Mouse (Mus musculus) limb, embryonic 15.5 days (tissue): ENCODE measurements around the gene Kazn. TPM values are rescaled to one million over a fixed set of nuclear protein-coding genes. Genes with fewer than 3 reads are reported as not detected.
A peak's percentile ranks its signal among the peaks of the same experiment; 100 is the strongest.

ENCODE experiments used
- ATAC-seq: fragments of 200-750 bp; cut with Nextera tagmentation; 2 replicates; pipeline ENCODE4 v1.8.0; 2017; ENCODE audit warnings: low read depth, moderate TSS enrichment; ENCODE audit not compliant: insufficient number of reproducible peaks, low FRiP score, low TSS enrichment
- H3K27ac ChIP-seq: fragments of 300-500 bp; sonication (generic); 2 replicates; pipeline ENCODE4 v1.5.1; 2015; ENCODE audit warnings: moderate library complexity, mild to moderate bottlenecking, inconsistent platforms
- H3K27me3 ChIP-seq: fragments of 300-500 bp; sonication (generic); 2 replicates; pipeline ENCODE4 v1.6.1; 2015; ENCODE audit warnings: inconsistent platforms
- H3K36me3 ChIP-seq: fragments of 300-500 bp; sonication (generic); 2 replicates; pipeline ENCODE4 v1.6.1; 2015; ENCODE audit warnings: inconsistent platforms
- H3K4me1 ChIP-seq: fragments of 300-500 bp; sonication (generic); 2 replicates; pipeline ENCODE4 v1.6.1; 2015; ENCODE audit warnings: inconsistent platforms
- H3K4me2 ChIP-seq: fragments of 300-500 bp; sonication (generic); 2 replicates; pipeline ENCODE4 v1.6.1; 2015; ENCODE audit warnings: mild to moderate bottlenecking, inconsistent platforms
- H3K4me3 ChIP-seq: fragments of 300-500 bp; sonication (generic); 2 replicates; pipeline ENCODE4 v1.5.1; 2015; ENCODE audit warnings: mild to moderate bottlenecking, inconsistent platforms
- H3K9ac ChIP-seq: fragments of 300-500 bp; sonication (generic); 2 replicates; pipeline ENCODE4 v1.6.1; 2015; ENCODE audit warnings: inconsistent platforms
- H3K9me3 ChIP-seq: fragments of 300-500 bp; sonication (generic); 2 replicates; pipeline ENCODE4 v1.6.1; 2016; ENCODE audit warnings: inconsistent platforms
- WGBS: fragments of 180-500 bp; shearing (Covaris S2); methylation state at CpG from one replicate; pipeline ENCODE4 v1.1.7; 2015; 5-methylcytosine and 5-hydroxymethylcytosine counted together
- polyA plus RNA-seq: library from polyadenylated mRNA; unstranded; fragments of >200 nt; fragmentation: Nextera tagmentation; extraction: Ambion mirVana; gene quantifications from 2 replicates; pipeline ENCODE4 v1.2.1, GENCODE M21; 2015

Kazn gene
- polyA plus RNA-seq, 1 experiment from 2014 or later: 15.2 TPM

DNA sequence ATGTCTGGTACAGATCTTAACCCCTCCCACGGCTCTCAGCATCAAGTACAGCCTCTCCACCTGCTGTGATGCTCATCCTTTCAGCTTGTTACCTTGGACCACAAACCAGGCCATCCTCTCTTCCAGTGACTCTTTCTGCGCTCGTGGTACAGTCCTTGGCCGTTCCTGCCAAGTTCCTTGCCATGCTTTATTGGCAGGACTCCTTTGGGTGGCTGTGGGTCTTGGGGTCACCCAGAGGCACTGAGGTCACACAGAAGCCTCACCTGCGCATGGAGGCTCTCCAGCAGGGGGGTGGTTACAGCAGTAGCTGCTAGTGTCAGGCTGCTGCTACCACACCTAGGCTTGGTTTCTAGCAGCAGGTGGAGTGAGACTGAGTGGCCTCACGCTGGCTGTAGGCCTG is 149.2 kb downstream of the Kazn start:
- 70% methylated on average over 6 of the region's 6 CpGs for WGBS
- ATAC-seq: no peak
- H3K9me3 ChIP-seq: no peaks in the 10 kb centered on the region

DNA sequence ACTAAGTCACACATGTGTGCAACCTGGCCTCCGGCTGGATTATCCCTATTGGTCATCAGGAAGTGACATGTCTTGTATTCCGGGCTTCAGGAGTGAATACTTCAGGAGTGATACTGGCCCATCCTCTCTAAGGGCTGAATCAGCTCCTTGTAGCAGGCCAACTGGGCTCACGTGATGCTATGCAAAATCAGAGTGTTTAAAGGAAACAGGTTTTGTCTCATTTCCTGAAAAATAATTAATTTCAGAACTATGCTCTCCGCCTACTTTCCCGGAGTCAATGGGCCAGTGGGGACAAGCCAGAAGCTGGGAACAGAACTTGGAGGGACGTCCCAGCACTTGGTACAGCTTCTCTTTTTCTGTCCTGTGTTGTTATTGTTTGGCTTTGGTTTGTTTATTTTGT is 150.4 kb downstream of the Kazn start:
- Histone ChIP-seq H3K9me3 (no peaks in the 10 kb centered on the region), H3K27ac (no peak overlapping the region), H3K4me2 (no peak overlapping the region), H3K4me1 (peaks cover 21% of the 10 kb centered on the region), H3K36me3 (no peaks in the 10 kb centered on the region), H3K27me3 (no peaks in the 10 kb centered on the region), H3K4me3 (no peak overlapping the region), H3K9ac (no peak overlapping the region)
- no peak for ATAC-seq
- WGBS: 38% methylated on average over 6 of the region's 6 CpGs

More for the DNA sequence above, 149.2 kb downstream of the Kazn start:
- Histone ChIP-seq H3K4me2 (no peak overlapping the region), H3K36me3 (no peaks in the 10 kb centered on the region), H3K4me1 (peaks cover 11% of the 10 kb centered on the region), H3K9ac (no peak overlapping the region), H3K27me3 (no peaks in the 10 kb centered on the region), H3K4me3 (no peak overlapping the region), H3K27ac (no peak overlapping the region)

DNA sequence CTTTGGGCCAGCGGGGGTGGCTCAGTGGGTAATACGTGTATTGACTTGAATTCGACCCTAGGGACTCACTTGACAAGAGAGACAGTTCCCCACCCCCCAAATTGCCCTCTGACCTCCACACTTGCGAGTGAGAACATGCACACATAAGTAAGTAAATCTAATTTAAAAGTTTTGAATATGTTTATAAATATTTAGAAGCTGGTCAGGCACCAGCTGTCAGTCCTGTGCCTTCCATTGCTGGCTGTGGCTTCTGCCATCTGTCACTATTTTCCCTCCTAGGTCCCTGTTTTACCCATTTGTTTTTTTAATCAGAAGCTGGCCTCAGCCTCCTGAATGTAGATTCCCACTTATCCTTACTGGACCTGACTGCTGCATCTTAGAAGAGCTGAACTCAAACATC is 150.8 kb downstream of the Kazn start:
- Histone ChIP-seq H3K9me3 (no peaks in the 10 kb centered on the region), H3K27me3 (no peaks in the 10 kb centered on the region), H3K36me3 (no peaks in the 10 kb centered on the region), H3K4me2 (no peak overlapping the region), H3K9ac (no peak overlapping the region), H3K4me3 (no peak overlapping the region), H3K4me1 (peaks cover 25% of the 10 kb centered on the region), H3K27ac (no peak overlapping the region)
- 54% methylated on average over 4 of the region's 4 CpGs for WGBS
- ATAC-seq: no peak

DNA sequence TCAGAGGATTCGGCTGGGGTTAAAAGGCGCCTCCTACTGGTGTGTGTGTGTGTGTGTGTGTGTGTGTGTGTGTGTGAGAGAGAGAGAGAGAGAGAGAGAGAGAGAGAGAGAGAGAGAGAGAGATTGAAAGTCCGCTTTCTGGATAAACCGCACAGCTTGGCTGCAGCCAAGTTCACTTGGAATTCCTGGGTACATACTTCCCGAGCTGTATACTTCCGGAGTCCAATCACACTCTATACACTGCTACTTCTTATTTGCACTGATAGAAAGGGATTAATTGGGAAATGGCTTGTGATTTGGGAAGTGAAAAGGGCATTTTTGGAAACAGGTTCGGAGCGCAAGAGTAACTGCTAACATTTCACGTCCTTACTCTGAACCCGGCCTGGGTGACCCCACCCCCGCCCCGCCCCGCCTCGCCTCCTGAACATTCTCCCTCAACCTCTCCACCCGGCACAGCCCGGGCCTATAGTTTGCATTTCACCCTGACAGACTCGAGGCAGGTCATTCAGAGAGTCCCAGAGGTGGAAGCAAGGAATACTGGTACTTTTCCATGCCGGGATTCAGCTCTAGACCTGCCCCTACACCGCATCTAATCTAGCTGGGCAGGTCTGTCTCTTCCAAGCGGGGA is 154.2 kb downstream of the Kazn start:
- H3K9me3 ChIP-seq: no peaks in the 10 kb centered on the region
- no peak for ATAC-seq
- no peaks in the 10 kb centered on the region for H3K36me3 ChIP-seq
- H3K4me2 ChIP-seq: peak overlapping the region; percentile 96
- peak overlapping the region; percentile 61 for H3K9ac ChIP-seq
- peaks cover 53% of the 10 kb centered on the region for H3K4me1 ChIP-seq
- H3K4me3 ChIP-seq: peak overlapping the region; percentile 73
- peaks cover 7% of the 10 kb centered on the region; the same call in 1 of the 2 replicates for H3K27me3 ChIP-seq
- H3K27ac ChIP-seq: peak overlapping the region; percentile 85
- 7% methylated on average over 20 of the region's 20 CpGs for WGBS

DNA sequence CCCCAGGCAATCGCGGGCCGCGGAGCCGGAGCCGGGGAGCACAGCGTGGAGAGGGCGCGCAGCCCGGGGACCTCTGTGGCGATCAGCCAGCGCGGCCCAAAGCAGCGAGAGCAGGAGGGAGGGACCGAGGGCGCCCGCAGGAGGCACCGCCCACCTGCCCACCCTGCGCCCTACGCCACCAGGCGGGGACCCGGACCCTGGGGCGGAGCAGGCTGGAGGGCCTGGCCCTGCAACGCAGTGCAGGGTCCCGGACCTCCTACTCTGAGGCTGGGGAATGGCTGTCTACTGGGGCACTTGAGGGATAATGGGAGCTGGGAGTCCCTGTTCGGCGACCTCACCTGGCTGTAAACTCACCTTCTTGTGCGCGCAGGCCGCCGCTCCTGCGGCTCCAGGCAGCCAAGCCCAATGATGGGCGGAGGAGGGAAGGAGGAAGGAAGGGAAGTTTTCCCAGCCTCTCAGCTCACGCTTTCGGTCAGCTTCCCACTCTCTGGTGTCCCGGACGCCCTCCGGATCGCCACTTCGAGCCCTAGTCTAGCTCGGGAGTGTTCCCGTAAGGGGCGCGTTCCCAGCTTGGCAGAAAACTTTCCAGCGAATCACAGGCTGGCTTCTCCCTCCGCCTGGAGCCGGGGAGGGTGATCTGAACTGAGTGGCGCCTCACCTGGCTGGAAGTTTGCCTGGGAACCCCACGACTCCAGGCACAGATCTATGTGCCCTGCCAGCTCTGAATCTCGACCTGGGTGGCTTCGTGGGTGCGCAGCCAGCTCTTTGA is 154.9 kb downstream of the Kazn start, which contains the start of gene Tmem51:
TSS of gene Tmem51 (minus strand) at position 174 of the 769 bp plus-strand sequence.
- H3K36me3 ChIP-seq: no peaks in the 10 kb centered on the region
- ATAC-seq: peak; percentile 75
- peaks cover 7% of the 10 kb centered on the region; the same call in 1 of the 2 replicates for H3K27me3 ChIP-seq
- H3K27ac ChIP-seq: peak within 1 kb of the TSS; percentile 85
- no peaks in the 10 kb centered on the region for H3K9me3 ChIP-seq
- peaks cover 60% of the 10 kb centered on the region for H3K4me1 ChIP-seq
- peak within 1 kb of the TSS; percentile 61 for H3K9ac ChIP-seq
- peak within 1 kb of the TSS; percentile 96 for H3K4me2 ChIP-seq
- under 1% methylated on average over 51 of the region's 52 CpGs for WGBS
- H3K4me3 ChIP-seq: peak within 1 kb of the TSS; percentile 73

DNA sequence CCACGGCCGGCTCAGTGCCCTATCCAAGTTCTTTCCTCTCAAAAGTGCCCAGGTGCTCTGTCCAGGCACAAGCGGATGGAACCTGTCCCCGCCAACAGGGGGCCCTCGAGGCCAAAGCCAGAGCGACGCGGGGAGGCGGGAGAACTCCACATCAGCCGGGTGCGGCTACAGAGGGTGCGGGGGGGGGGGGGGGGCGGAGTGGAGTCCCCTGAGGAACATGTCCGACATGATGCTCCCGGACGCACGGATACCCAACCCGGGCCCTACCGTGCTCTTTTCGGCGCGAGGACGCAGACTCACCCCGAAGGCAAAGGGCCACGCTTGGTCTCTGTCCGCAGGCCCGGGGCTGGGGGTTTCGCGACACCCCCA is 155.5 kb downstream of the Kazn start:
- Histone ChIP-seq H3K27ac (peak overlapping the region; percentile 85), H3K4me3 (peak overlapping the region; percentile 73), H3K4me2 (peak overlapping the region; percentile 96), H3K9me3 (no peaks in the 10 kb centered on the region), H3K27me3 (peaks cover 7% of the 10 kb centered on the region; the same call in 1 of the 2 replicates), H3K4me1 (peaks cover 57% of the 10 kb centered on the region), H3K9ac (peak overlapping the region; percentile 61), H3K36me3 (no peaks in the 10 kb centered on the region)
- under 1% methylated on average over 27 of the region's 29 CpGs for WGBS
- ATAC-seq: peak; percentile 68

DNA sequence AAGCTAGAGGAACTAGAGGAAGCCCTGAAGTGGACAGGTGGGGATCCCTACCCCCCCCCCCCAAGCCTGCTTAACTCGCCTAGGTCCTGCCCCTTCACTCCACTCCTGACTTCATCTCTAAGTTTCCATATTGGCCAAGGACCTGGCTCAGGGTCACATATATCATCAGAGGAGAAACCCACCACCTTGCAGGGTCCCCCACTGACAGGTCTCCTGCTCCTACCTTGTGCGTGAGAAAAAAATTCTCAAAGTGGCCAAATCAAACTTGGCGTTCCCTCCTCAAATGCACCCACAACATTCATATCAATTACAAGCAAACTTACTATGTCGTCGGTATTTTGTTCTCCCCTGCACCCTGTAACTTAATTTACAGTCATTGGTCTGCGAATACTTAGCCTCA is 156.0 kb downstream of the Kazn start:
- Histone ChIP-seq H3K4me1 (peaks cover 59% of the 10 kb centered on the region), H3K4me3 (peak overlapping the region; percentile 73), H3K9me3 (no peaks in the 10 kb centered on the region), H3K36me3 (no peaks in the 10 kb centered on the region), H3K27ac (no peak overlapping the region), H3K9ac (0 out of 2 replicates have a peak overlapping the region, but pooled peaks have one; percentile 61), H3K4me2 (peak overlapping the region; percentile 96), H3K27me3 (peaks cover 7% of the 10 kb centered on the region; the same call in 1 of the 2 replicates)
- ATAC-seq: no peak
- 47% methylated on average over 6 of the region's 6 CpGs for WGBS

DNA sequence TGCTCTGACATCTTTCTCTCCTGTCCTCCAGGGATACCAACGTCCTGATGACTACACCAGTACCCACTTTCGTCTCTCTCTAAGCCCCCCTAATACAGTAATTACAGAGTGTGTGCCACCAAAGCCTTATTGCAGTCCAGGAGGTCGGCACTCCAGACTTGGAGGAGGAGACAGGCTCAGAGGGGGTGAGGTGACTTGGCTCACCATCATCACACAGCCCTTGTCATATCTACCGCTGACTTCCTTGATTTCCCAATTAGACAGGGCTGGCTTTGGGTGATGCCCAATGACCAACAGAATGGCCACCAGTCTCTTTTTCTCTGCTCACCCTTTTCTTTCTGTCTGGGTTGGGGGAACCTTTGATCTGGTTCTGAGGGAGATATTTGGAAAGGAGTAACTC is 156.5 kb downstream of the Kazn start:
- Histone ChIP-seq H3K4me1 (peaks cover 64% of the 10 kb centered on the region), H3K9ac (no peak overlapping the region), H3K36me3 (no peaks in the 10 kb centered on the region), H3K4me3 (no peak overlapping the region), H3K4me2 (0 out of 2 replicates have a peak overlapping the region, but pooled peaks have one; percentile 96), H3K27me3 (peaks cover 7% of the 10 kb centered on the region; the same call in 1 of the 2 replicates), H3K27ac (no peak overlapping the region), H3K9me3 (no peaks in the 10 kb centered on the region)
- no peak for ATAC-seq
- 67% methylated on average over 4 of the region's 4 CpGs for WGBS

DNA sequence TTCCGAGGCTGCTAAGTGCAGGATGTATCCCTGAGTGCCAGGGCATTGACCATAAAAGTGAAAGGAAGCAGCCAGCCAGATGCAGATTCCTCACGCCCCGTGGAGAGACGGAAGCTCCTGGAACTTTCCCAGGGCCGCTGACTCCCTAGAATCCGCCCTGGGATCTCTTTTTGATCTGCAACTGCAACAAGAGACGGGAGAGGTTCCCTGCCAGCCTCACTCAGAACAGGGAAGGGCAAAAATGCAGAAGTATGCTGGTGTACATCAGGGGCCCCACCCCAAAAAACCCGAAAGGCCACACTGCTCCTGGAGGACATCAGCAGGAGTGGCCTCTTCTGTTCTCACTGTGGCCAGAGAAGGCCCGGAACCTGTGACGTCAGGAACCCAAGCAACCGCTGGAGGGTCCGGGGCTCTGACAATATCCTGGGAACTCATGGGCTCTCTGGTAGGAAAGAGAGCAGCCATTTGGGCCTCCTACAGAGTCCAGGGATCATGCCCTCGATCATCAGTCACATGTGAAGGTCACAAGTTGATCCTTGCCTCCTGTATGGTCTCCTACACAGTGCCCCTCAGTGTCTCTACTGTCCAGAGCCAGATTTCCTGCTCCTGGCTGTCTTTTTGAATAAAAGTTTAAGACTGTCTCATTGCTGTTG is 157.4 kb downstream of the Kazn start:
- Histone ChIP-seq H3K4me2 (0 out of 2 replicates have a peak overlapping the region, but pooled peaks have one; percentile 10), H3K4me1 (peaks cover 73% of the 10 kb centered on the region), H3K9me3 (no peaks in the 10 kb centered on the region), H3K27me3 (peaks cover 7% of the 10 kb centered on the region; the same call in 1 of the 2 replicates), H3K27ac (peak overlapping the region; percentile 50; the same call in 1 of the 2 replicates), H3K9ac (no peak overlapping the region), H3K4me3 (no peak overlapping the region), H3K36me3 (no peaks in the 10 kb centered on the region)
- no peak for ATAC-seq
- 38% methylated on average over 13 of the region's 13 CpGs for WGBS

DNA sequence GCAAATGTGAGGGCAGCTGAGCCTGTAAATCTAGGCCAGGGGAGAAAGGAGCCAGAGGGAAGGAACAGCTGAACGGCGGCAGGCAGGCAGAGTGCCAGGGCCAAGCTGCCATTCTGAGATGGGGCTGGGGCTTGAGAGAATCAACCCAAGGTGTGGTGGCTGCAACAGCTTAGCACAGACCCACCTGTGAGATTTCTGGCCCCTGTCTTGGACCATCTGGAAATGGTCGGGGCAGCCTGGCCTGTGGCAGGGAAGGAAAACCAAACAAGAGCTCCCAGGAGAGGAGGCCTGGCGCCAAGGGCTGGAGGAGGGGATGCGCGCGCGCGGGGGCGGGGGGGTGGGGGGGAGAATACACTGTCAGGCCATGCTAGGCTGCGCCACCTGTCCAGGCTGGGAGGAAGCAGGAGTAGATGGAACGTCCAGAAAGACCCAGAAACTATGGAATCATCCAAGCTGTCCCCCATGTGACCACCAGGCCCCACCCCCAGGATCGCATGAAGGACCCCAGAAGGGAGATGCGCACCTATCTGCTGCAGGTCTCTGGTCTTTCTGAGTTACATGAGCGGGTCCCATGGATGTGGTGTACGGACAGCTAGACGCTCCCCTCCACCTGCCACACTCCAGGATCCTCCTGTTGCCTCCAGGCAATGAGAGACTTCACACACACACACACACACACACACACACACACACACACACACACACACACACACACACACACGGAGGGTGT is 158.1 kb downstream of the Kazn start:
- 38% methylated on average over 17 of the region's 18 CpGs for WGBS
- peaks cover 7% of the 10 kb centered on the region; the same call in 1 of the 2 replicates for H3K27me3 ChIP-seq
- no peaks in the 10 kb centered on the region for H3K36me3 ChIP-seq
- H3K4me3 ChIP-seq: no peak overlapping the region
- no peak overlapping the region for H3K9ac ChIP-seq
- peak overlapping the region; percentile 50; the same call in 1 of the 2 replicates for H3K27ac ChIP-seq
- ATAC-seq: no peak
- no peaks in the 10 kb centered on the region for H3K9me3 ChIP-seq
- H3K4me1 ChIP-seq: peaks cover 73% of the 10 kb centered on the region
- peak overlapping the region; percentile 10; the same call in 1 of the 2 replicates for H3K4me2 ChIP-seq

DNA sequence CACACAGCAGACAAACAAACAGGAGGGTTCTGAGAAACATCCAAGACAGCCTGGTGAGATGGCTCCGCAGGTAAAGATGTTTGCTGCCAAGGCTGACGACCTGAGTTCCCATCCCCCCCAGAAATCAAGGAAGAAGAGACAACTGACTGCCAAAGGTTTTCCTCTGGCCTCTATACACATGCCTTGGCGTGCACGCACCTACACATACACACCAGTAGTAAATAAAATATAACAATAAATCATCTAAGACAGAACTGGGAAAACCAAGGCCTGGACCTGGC is 158.8 kb downstream of the Kazn start:
- Histone ChIP-seq H3K27ac (no peak overlapping the region), H3K4me1 (peaks cover 73% of the 10 kb centered on the region), H3K9ac (no peak overlapping the region), H3K4me2 (no peak overlapping the region), H3K4me3 (no peak overlapping the region), H3K27me3 (peaks cover 7% of the 10 kb centered on the region; the same call in 1 of the 2 replicates), H3K9me3 (no peaks in the 10 kb centered on the region), H3K36me3 (no peaks in the 10 kb centered on the region)
- 62% methylated on average over 4 of the region's 4 CpGs for WGBS
- no peak for ATAC-seq
